Mouse (Mus musculus): ENCODE data around the gene Sec61a2. TPM values are rescaled to one million over a fixed set of nuclear protein-coding genes. Genes with fewer than 3 reads are reported as not detected.

The Sec61a2 gene
- polyA plus RNA-seq, 1 experiment, result 28.2 TPM

DNA sequence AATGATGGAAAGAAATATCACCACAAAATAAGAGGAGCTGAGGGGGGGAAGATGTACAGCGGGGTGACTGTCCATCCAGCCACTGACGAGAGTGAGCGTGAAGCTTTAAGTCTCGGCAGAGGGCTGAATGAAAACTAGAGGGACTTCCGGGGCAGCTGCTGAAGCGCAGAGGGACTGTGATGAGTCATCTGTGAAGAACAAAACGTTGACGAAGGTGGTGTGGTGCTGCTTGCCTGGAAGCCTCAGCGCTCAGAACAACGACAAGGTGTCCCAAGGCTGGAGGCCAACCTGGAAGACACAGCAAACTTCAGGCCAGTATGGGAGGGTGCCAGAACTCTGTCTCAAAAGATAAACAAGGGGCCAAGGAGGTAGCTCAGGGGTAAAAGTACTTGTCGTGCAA lies 54.4 kb downstream of the Sec61a2 start:
- Histone ChIP-seq H3ac (ENCODE audit: control insufficient read depth, insufficient read length) (no peak overlapping the region), H3K36me3 (ENCODE audit: control insufficient read depth, insufficient read depth) (peaks cover 33% of the 10 kb centered on the region), H3K27me3 (ENCODE audit: control insufficient read depth, insufficient read depth, insufficient read length) (no peaks in the 10 kb centered on the region), H3K79me2 (ENCODE audit: control insufficient read depth, insufficient read depth) (peaks cover 17% of the 10 kb centered on the region), H3K4me2 (ENCODE audit: low read depth) (no peak overlapping the region), H3K4me3 (no peak overlapping the region)
- TF ChIP-seq POLR2A (IDR thresholded peaks at IDR 0.05; ENCODE audit: insufficient read length, low read depth), result no peak
- TF ChIP-seq MYOD1 (IDR thresholded peaks at IDR 0.05; ENCODE audit: control insufficient read depth in 1 of 3, insufficient read length in 2 of 3, low read depth in 2 of 3), result no peak
- no peak for TF ChIP-seq SRF (IDR thresholded peaks at IDR 0.05; ENCODE audit: control insufficient read depth, insufficient read length, low read depth)
- no peak for TF ChIP-seq E2F4 (IDR thresholded peaks at IDR 0.05; ENCODE audit: insufficient read depth)
- TF ChIP-seq POLR2AphosphoS2 (IDR thresholded peaks at IDR 0.05; ENCODE audit: insufficient read length, low read depth), result no peak
- no peak for TF ChIP-seq TCF12 (IDR thresholded peaks at IDR 0.05; ENCODE audit: insufficient read depth, poor library complexity, severe bottlenecking)
- TF ChIP-seq USF1 (IDR thresholded peaks at IDR 0.05; ENCODE audit: low read depth), result no peak
- no peak for TF ChIP-seq TCF3 (IDR thresholded peaks at IDR 0.05; ENCODE audit: insufficient read length, low read depth)
- no peak for TF ChIP-seq MAX (IDR thresholded peaks at IDR 0.05; ENCODE audit: low read depth)
- TF ChIP-seq REST (IDR thresholded peaks at IDR 0.05; ENCODE audit: insufficient read depth, insufficient read length), result no peak
- no peak for TF ChIP-seq CEBPB (IDR thresholded peaks at IDR 0.05; ENCODE audit: insufficient read depth, poor library complexity, severe bottlenecking)
- TF ChIP-seq MYOG (IDR thresholded peaks at IDR 0.05; ENCODE audit: control insufficient read depth in 1 of 3, insufficient read depth in 1 of 3, insufficient read length in 2 of 3, low read depth in 2 of 3), result no peak

DNA sequence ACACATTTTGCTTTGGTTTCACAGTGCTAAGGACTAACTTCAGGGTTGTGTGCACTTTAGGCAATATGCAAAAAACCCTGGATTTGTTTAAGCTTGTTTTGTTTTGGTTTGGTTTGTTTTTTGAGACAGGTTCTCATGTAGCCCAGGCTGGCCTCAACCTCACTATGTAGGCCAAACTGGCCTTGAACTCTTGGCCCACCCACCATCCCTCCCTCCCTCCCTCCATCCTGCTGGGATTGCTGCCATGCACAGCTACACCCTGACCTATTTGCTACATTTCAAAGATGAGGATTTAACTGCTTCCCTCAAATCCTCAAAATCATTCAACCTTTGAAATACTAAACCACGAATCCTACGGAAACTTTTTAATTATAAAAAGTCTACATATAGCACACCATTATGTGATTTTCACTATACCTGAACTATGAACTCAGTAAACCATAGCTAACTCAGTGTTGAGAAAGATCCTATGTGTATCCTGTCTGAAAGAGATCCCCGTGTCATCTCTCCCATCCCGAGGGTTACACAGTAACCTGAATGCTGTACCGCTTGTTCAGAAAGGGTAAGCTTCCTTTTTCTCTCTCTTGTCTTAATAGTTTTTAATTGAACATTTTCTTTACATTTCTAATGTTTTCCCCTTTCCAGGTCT lies 69.8 kb downstream of the Sec61a2 start:
- H3K4me2 ChIP-seq (ENCODE audit: low read depth), result no peak overlapping the region
- no peaks in the 10 kb centered on the region for H3K79me2 ChIP-seq (ENCODE audit: control insufficient read depth, insufficient read depth)
- TF ChIP-seq MYOD1 (IDR thresholded peaks at IDR 0.05; ENCODE audit: control insufficient read depth in 1 of 3, insufficient read length in 2 of 3, low read depth in 2 of 3), result no peak
- TF ChIP-seq REST (IDR thresholded peaks at IDR 0.05; ENCODE audit: insufficient read depth, insufficient read length), result no peak
- no peak for TF ChIP-seq E2F4 (IDR thresholded peaks at IDR 0.05; ENCODE audit: insufficient read depth)
- no peak for TF ChIP-seq TCF12 (IDR thresholded peaks at IDR 0.05; ENCODE audit: insufficient read depth, poor library complexity, severe bottlenecking)
- no peak for TF ChIP-seq MAX (IDR thresholded peaks at IDR 0.05; ENCODE audit: low read depth)
- TF ChIP-seq USF1 (IDR thresholded peaks at IDR 0.05; ENCODE audit: low read depth), result no peak
- TF ChIP-seq SRF (IDR thresholded peaks at IDR 0.05; ENCODE audit: control insufficient read depth, insufficient read length, low read depth), result no peak
- no peak overlapping the region for H3K4me3 ChIP-seq
- H3ac ChIP-seq (ENCODE audit: control insufficient read depth, insufficient read length), result no peak overlapping the region
- H3K36me3 ChIP-seq (ENCODE audit: control insufficient read depth, insufficient read depth), result peaks cover 21% of the 10 kb centered on the region
- H3K27me3 ChIP-seq (ENCODE audit: control insufficient read depth, insufficient read depth, insufficient read length), result no peaks in the 10 kb centered on the region

DNA sequence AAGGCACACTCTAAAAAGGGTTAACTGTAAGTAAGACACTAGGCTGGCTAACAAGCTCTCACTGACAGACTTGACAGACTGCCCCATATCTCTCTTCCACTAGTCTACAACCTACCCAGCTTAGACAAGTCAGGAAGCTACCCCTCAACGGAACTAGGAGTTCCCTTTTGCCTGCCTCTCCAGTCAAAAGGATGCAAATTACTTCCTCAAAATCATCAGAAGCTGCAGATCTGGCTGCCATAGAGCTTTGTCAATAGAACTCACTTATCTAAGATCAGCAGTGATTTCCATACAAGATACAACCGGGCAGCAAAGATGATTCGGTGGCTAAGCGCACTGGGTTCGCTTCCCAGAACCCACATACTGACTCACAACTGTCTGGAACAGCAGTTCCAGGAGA lies 70.5 kb downstream of the Sec61a2 start:
- Histone ChIP-seq H3ac (ENCODE audit: control insufficient read depth, insufficient read length) (no peak overlapping the region), H3K79me2 (ENCODE audit: control insufficient read depth, insufficient read depth) (no peaks in the 10 kb centered on the region), H3K36me3 (ENCODE audit: control insufficient read depth, insufficient read depth) (peaks cover 19% of the 10 kb centered on the region), H3K4me3 (no peak overlapping the region), H3K27me3 (ENCODE audit: control insufficient read depth, insufficient read depth, insufficient read length) (no peaks in the 10 kb centered on the region), H3K4me2 (ENCODE audit: low read depth) (no peak overlapping the region)
- TF ChIP-seq MYOD1 (IDR thresholded peaks at IDR 0.05; ENCODE audit: control insufficient read depth in 1 of 3, insufficient read length in 2 of 3, low read depth in 2 of 3) (no peak), POLR2A (IDR thresholded peaks at IDR 0.05; ENCODE audit: insufficient read length, low read depth) (no peak), CEBPB (IDR thresholded peaks at IDR 0.05; ENCODE audit: insufficient read depth, poor library complexity, severe bottlenecking) (no peak), USF1 (IDR thresholded peaks at IDR 0.05; ENCODE audit: low read depth) (no peak), MYOG (IDR thresholded peaks at IDR 0.05; ENCODE audit: control insufficient read depth in 1 of 3, insufficient read depth in 1 of 3, insufficient read length in 2 of 3, low read depth in 2 of 3) (no peak), TCF3 (IDR thresholded peaks at IDR 0.05; ENCODE audit: insufficient read length, low read depth) (no peak), TCF12 (IDR thresholded peaks at IDR 0.05; ENCODE audit: insufficient read depth, poor library complexity, severe bottlenecking) (no peak), E2F4 (IDR thresholded peaks at IDR 0.05; ENCODE audit: insufficient read depth) (no peak), POLR2AphosphoS2 (IDR thresholded peaks at IDR 0.05; ENCODE audit: insufficient read length, low read depth) (no peak), REST (IDR thresholded peaks at IDR 0.05; ENCODE audit: insufficient read depth, insufficient read length) (no peak), MAX (IDR thresholded peaks at IDR 0.05; ENCODE audit: low read depth) (no peak), SRF (IDR thresholded peaks at IDR 0.05; ENCODE audit: control insufficient read depth, insufficient read length, low read depth) (no peak)

DNA sequence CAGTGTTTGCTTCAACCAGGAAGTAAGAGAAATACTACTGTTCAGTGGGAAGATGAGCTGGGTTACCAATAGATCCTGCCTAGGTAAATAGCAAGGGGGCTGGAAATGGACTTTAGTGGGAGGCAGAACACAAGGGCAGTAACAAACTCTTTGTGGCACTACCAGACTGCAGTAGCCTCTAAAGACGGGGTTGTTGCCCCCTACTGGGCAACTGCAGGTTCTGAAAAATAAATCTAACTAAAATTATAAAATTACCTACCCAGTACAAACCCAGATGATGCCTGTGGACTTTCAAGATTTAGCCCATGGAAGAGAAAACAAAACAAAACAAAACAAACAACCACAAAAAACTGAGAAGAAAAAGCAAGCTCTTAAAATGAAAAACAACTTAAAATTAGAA lies 71.0 kb downstream of the Sec61a2 start:
- no peak overlapping the region for H3K4me3 ChIP-seq
- no peaks in the 10 kb centered on the region for H3K79me2 ChIP-seq (ENCODE audit: control insufficient read depth, insufficient read depth)
- H3K27me3 ChIP-seq (ENCODE audit: control insufficient read depth, insufficient read depth, insufficient read length), result no peaks in the 10 kb centered on the region
- H3K4me2 ChIP-seq (ENCODE audit: low read depth), result no peak overlapping the region
- peaks cover 20% of the 10 kb centered on the region for H3K36me3 ChIP-seq (ENCODE audit: control insufficient read depth, insufficient read depth)
- TF ChIP-seq E2F4 (IDR thresholded peaks at IDR 0.05; ENCODE audit: insufficient read depth) (no peak), TCF3 (IDR thresholded peaks at IDR 0.05; ENCODE audit: insufficient read length, low read depth) (no peak)
- no peak overlapping the region for H3ac ChIP-seq (ENCODE audit: control insufficient read depth, insufficient read length)

DNA sequence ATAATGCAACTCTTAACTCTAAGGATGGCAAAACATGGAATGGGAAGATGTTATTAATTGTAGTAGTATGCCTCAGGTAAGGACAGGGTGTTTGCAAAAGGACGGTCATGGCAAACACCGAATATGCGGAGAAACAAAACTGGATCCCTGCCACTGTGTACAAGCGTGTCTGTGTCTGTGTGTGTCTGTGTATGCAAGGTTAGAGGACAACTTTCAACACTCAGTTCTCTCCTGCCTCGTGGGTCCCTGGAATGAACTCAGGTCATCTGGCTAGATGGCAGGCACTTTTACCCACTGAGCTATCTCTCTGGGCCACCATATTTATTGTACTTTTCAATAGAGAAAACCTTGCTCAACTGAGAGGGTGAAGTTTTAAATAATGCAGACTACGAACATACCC lies 72.8 kb downstream of the Sec61a2 start:
- TF ChIP-seq SRF (IDR thresholded peaks at IDR 0.05; ENCODE audit: control insufficient read depth, insufficient read length, low read depth), result no peak
- no peak for TF ChIP-seq MYOD1 (IDR thresholded peaks at IDR 0.05; ENCODE audit: control insufficient read depth in 1 of 3, insufficient read length in 2 of 3, low read depth in 2 of 3)
- TF ChIP-seq POLR2AphosphoS2 (IDR thresholded peaks at IDR 0.05; ENCODE audit: insufficient read length, low read depth), result no peak
- TF ChIP-seq TCF3 (IDR thresholded peaks at IDR 0.05; ENCODE audit: insufficient read length, low read depth), result no peak
- TF ChIP-seq REST (IDR thresholded peaks at IDR 0.05; ENCODE audit: insufficient read depth, insufficient read length), result no peak
- no peak for TF ChIP-seq CEBPB (IDR thresholded peaks at IDR 0.05; ENCODE audit: insufficient read depth, poor library complexity, severe bottlenecking)
- no peak for TF ChIP-seq TCF12 (IDR thresholded peaks at IDR 0.05; ENCODE audit: insufficient read depth, poor library complexity, severe bottlenecking)
- TF ChIP-seq POLR2A (IDR thresholded peaks at IDR 0.05; ENCODE audit: insufficient read length, low read depth), result no peak
- TF ChIP-seq USF1 (IDR thresholded peaks at IDR 0.05; ENCODE audit: low read depth), result no peak
- no peak for TF ChIP-seq MYOG (IDR thresholded peaks at IDR 0.05; ENCODE audit: control insufficient read depth in 1 of 3, insufficient read depth in 1 of 3, insufficient read length in 2 of 3, low read depth in 2 of 3)
- no peak for TF ChIP-seq E2F4 (IDR thresholded peaks at IDR 0.05; ENCODE audit: insufficient read depth)
- TF ChIP-seq MAX (IDR thresholded peaks at IDR 0.05; ENCODE audit: low read depth), result no peak

More for the DNA sequence above, 72.8 kb downstream of the Sec61a2 start:
- H3K27me3 ChIP-seq (ENCODE audit: control insufficient read depth, insufficient read depth, insufficient read length), result no peaks in the 10 kb centered on the region
- no peak overlapping the region for H3K4me2 ChIP-seq (ENCODE audit: low read depth)
- H3ac ChIP-seq (ENCODE audit: control insufficient read depth, insufficient read length), result no peak overlapping the region
- H3K36me3 ChIP-seq (ENCODE audit: control insufficient read depth, insufficient read depth), result peaks cover 20% of the 10 kb centered on the region
- no peak overlapping the region for H3K4me3 ChIP-seq
- no peaks in the 10 kb centered on the region for H3K79me2 ChIP-seq (ENCODE audit: control insufficient read depth, insufficient read depth)
